Mouse (Mus musculus): ENCODE measurements around the gene Abcd1.
A peak's percentile ranks its signal among the peaks of the same experiment; 100 is the strongest.

Abcd1 gene

DNA sequence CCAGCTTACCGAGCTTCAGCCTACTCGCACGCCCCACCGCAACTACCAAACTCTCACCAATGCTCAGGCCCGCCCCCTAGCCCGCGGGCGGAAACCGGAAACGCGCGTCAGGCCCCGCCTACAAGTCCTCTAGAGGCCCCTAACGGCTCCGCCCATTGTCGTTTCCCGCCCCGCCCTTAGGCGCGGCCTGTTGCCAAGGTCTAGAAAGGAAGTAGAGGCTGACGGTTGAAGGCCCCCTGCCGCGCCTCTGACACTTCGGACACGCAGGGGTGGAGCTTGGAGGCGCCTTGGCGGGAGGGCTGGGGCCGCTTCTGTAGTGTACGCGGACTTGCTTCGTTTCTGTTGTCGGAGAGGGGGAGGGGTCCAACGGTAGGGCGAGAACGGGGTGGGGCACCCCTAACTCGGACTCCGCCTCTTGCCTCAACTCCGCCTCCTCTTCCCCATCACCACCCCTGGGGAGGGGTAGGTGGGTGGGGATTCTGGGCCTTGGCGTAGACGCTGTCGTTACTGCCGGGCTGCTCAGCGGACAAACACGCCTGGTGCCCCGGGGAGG, at the start of gene Abcd1, which contains the start of gene Bcap31:
TSS of gene Abcd1 (plus strand) at position 489 of the 553 bp plus-strand sequence.
TSS of gene Bcap31 (minus strand) at position 67 of the 553 bp plus-strand sequence.
- DNase-seq (ENCODE audit: low read depth, low spot score): peak; percentile 85

- no peak for DNase-seq (ENCODE audit: low read depth, low spot score)
Observed at GRCm38 (mm10) chrX:73672031-73672431, 44.4 kb upstream of the Abcd1 start.

- DNase-seq (ENCODE audit: low read depth, low spot score): no peak
Observed at GRCm38 (mm10) chrX:73672879-73673618, 43.3 kb upstream of the Abcd1 start, which contains the start of gene Slc6a8. Gene Slc6a8 (plus strand): TSS chrX:73673150.

DNA sequence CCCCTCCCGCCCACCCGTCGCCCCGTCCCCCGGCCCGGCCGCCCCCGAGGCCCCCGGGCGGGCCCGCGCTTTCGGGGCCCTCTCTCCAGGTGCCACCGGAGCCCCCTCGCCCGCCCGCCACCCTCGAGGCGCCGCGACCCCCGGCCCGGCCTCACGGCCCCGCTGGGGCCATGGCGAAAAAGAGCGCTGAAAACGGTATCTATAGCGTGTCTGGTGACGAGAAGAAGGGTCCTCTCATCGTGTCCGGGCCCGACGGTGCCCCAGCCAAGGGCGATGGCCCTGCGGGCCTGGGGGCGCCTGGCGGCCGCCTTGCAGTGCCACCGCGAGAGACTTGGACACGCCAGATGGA, 42.8 kb upstream of the Abcd1 start:
- DNase-seq (ENCODE audit: low read depth, low spot score): no peak

GRCm38 (mm10) chrX:73673968-73674661, 42.3 kb upstream of the Abcd1 start:
- DNase-seq (ENCODE audit: low read depth, low spot score): no peak

DNA sequence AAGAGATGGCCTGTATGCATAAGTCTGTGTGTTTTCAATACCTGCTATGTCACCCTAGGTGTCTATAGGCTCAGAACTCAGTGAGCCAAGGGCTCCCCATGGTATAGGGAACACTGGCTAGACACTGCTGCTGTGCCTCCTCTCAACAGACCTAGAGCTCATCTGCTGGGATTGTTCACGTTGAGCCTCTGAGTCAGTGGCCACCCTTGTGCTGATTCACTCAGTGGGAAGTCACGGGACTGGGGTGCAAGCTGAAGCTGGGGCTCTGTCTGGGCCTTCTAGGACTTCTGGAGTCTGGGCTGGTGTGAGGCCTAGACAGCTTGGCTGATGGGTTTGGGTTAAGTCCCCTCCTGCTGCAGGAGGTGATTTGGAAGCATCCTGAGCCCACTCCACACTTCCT, 41.2 kb upstream of the Abcd1 start:
- no peak for DNase-seq (ENCODE audit: low read depth, low spot score)

- DNase-seq (ENCODE audit: low read depth, low spot score): no peak
Observed at GRCm38 (mm10) chrX:73676668-73677067, 39.7 kb upstream of the Abcd1 start.

- no peak for DNase-seq (ENCODE audit: low read depth, low spot score)
Observed at GRCm38 (mm10) chrX:73684156-73684555, 32.2 kb upstream of the Abcd1 start.

GRCm38 (mm10) chrX:73684978-73685377, 31.4 kb upstream of the Abcd1 start:
- no peak for DNase-seq (ENCODE audit: low read depth, low spot score)

- DNase-seq (ENCODE audit: low read depth, low spot score): no peak
Observed at GRCm38 (mm10) chrX:73685629-73686028, 30.8 kb upstream of the Abcd1 start.

DNA sequence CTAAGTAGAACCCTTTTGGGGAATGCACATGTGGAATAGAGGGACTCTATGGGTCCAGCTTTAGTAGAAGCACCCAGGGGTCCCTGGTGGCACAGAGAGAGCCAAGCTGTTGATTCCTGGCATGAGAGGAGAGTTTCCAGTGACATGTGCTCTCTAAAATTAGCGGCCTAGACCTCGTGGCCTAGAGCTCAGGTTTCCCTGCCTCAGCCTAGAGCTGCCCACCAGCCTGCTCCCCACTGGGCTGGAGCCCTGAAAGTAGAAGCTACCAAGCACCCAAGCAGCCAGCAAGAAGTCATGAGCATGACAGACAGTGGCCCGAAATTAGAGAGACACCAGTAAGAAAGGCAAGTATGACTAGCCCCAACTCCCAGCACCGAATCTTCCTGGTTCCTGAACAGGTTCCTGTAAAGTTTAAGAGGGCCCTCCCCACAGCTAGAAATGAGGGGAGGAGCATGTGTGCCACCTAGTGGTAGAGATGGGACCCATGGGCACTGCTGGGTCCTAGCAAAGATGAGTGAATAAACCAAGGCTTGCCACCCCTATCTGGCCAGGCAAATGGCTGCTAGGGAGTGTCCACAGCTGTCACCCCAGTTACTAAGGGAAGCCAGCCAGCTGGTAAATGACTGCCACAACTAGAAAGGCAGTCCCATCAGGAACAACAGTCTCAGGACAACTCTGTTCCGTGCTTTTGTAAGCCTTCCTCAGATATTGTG, 25.3 kb upstream of the Abcd1 start:
- no peak for DNase-seq (ENCODE audit: low read depth, low spot score)

DNA sequence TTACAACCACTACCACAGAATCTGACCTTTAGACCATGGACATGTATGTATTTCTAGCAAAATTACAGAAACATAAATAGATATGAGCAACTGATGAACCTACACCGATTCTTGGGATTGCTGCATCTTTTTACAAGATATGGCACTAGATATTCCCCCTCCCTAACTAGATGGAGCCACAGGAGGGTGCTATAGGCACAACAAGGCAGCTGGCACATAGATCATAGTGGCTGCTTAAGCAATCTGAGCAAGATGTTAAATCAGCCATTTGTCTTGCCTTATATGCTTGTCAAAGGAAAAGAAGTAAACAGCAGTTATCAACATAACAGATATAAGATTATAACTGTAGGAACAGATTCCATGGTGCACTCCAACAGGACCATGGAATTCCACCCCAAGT, 15.9 kb upstream of the Abcd1 start:
- DNase-seq (ENCODE audit: low read depth, low spot score): no peak

GRCm38 (mm10) chrX:73715476-73716108, 805 bp upstream of the Abcd1 start:
- DNase-seq (ENCODE audit: low read depth, low spot score): no peak

GRCm38 (mm10) chrX:73716709-73717545, 530 bp downstream of the Abcd1 start:
- DNase-seq (ENCODE audit: low read depth, low spot score): no peak

GRCm38 (mm10) chrX:73717667-73718066, 1.3 kb downstream of the Abcd1 start:
- no peak for DNase-seq (ENCODE audit: low read depth, low spot score)

DNA sequence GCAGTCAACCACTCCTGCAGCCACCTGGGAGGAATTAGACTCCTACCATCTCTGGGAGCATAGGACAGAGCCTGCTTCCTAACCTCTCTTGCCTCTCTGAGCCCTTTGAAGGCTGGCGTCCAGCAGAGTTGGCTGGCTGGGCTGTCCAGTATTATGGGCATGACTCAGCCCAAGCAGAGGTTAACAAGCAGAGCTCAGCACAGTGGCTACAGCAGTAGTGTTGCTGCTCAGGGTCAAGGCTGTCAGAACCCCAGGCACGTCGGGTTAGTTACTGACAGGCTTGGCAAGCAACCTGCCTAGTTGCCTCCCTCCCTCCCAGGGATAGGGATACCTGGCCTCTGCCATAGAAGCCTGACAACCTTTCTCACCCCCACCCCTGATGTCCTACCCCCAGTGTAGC, 1.9 kb downstream of the Abcd1 start:
- no peak for DNase-seq (ENCODE audit: low read depth, low spot score)

- DNase-seq (ENCODE audit: low read depth, low spot score): no peak
Observed at GRCm38 (mm10) chrX:73718686-73719362, 2.4 kb downstream of the Abcd1 start.

DNA sequence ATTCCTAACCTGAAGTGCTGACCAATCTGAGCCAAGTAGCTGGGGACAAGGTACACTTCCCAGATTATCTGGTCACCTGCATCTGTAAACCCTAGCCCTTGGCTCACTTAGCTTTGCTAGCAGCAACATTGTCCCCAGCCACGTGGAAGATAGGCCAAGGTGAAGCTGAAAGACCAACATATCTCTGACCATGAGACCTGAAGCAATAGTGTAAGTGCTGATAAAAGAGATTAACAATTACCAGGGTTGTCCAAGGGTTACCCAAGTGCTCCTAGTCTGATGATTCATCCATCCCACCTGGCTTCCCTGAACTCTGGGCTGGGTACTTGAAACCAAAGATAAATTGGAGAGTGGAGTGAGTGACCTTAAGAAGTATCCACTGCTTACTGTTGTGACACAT, 14.5 kb downstream of the Abcd1 start:
- DNase-seq (ENCODE audit: low read depth, low spot score): no peak

GRCm38 (mm10) chrX:73738155-73738554, 21.8 kb downstream of the Abcd1 start:
- DNase-seq (ENCODE audit: low read depth, low spot score): no peak

- DNase-seq (ENCODE audit: low read depth, low spot score): no peak
Observed at GRCm38 (mm10) chrX:73739151-73739550, 22.8 kb downstream of the Abcd1 start.
